Mouse (Mus musculus): ENCODE results near the gene Nucks1. TPM values are rescaled to one million over a fixed set of nuclear protein-coding genes. Genes with fewer than 3 reads are reported as not detected.

Gene Nucks1
- polyA plus RNA-seq, 1 experiment from 2014 or later: 19.1 TPM

DNA sequence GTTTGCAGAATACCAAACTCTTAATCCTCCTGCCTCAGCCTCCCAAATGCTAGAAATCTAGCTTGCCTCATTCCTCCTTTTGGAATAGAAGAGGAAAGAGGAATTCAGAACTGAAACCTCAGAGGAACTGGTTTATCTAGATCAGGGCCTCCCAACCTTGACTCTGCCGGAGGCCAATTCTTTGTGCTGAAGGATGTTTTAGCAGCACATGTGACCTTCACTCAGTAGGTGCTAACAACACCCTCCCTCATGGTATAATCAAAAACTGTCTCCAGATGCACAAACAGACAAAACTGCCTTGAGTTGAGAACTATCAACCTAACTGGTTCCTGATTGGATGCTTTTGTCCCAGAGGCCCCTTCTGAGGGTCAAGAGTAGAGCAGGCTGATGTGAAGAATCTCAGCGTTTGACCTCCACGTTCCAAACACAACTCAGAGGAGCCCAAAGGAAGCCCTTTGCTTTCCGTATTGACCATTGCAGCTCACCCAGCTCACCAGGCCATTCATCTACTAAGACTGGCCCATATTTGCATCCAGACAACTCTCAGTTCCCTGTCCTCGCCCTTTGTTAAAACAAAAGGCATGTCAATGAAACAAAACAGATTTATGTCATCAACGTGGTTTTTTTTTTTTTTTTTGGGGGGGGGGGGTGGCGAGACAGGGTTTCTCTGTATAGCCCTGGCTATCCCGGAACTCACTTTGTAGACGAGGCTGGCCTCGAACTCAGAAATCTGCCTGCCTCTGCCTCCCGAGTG is 36.3 kb downstream of the Nucks1 start:
- H3K27ac ChIP-seq (ENCODE audit: low read length): no peak overlapping the region
- WGBS: 74% methylated on average over 11 of the region's 11 CpGs
- ATAC-seq: no peak
- TF ChIP-seq EP300 (IDR thresholded peaks at IDR 0.05) (no peak), CTCF (IDR thresholded peaks at IDR 0.05) (no peak)
- DNase-seq (ENCODE audit: low spot score): no peak
- no peaks in the 10 kb centered on the region for H3K9me3 ChIP-seq (ENCODE audit: low read length)
- no peaks in the 10 kb centered on the region for H3K4me1 ChIP-seq (ENCODE audit: insufficient read depth, low read depth, low read length)
- H3K36me3 ChIP-seq (ENCODE audit: insufficient read depth, low read length): no peaks in the 10 kb centered on the region
- no peak overlapping the region for H3K9ac ChIP-seq (replicated peaks; ENCODE audit: low read depth)
- no peak overlapping the region for H3K4me3 ChIP-seq (ENCODE audit: low read depth, low read length)
- no peak overlapping the region for H3K4me2 ChIP-seq (replicated peaks; ENCODE audit: low read depth, low read length)
- H3K27me3 ChIP-seq (replicated peaks; ENCODE audit: insufficient read depth, low read length): no peaks in the 10 kb centered on the region

DNA sequence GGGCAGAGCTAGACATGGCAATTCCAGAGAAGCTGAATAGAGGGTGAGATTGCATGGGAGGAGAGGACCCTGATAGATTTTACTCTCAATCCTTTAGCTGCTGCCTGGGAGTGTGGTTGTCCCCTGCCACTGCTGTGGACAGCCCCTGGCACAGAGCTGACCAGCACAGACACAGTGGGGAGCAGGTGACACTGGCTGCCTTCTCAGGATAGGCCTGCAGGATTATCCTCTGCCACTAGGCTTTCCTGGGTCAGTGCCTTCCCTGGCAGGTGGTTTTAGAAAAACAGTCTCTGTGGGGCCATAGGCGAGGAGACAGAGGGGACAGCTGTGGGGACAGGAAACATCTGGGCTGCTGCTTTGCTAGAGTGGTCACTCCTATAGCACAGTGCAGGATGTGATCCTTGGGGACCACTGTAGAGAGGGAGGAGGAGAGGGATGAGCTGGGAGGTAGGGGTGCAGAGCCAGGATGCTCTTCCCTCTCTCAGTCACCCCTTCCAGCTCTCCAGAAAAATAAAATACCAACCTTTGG is 37.7 kb downstream of the Nucks1 start:
- peak; percentile 46; the same call in 1 of the 2 replicates for ATAC-seq
- WGBS: 21% methylated on average over 1 of the region's 1 CpGs

DNA sequence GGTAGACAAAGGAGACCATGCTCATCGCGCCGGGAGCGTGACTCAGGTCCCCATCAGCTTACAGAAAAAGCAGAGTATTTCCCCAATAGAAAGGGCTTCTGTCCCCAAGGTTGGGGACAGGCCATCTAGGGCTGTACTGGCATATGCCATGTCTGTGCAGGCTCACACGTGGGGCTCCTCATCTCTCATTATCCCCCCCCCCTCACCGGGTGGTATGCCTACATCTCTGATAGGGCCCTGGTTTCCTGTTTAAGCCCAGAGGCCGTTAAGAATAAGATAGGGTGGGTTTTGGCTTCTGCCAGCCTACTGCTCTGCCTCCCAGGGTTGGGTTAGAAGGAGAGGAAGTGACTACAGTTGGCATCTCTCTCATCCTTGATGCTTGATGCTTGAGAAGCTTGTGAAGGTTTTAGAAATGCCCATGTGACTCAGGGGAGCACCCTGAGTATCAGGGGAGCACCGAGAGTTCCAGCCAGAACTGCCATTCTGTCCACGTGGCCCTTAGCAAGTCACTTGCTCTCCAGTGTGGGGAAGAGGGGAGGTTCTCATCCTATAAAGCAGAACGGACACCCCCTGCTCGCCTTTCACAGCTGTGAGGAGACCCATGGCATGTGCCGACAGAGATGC is 44.0 kb downstream of the Nucks1 start:
- Histone ChIP-seq H3K9me3 (ENCODE audit: low read length) (no peaks in the 10 kb centered on the region), H3K27me3 (replicated peaks; ENCODE audit: insufficient read depth, low read length) (no peaks in the 10 kb centered on the region), H3K9ac (replicated peaks; ENCODE audit: low read depth) (no peak overlapping the region), H3K4me2 (replicated peaks; ENCODE audit: low read depth, low read length) (no peak overlapping the region), H3K27ac (ENCODE audit: low read length) (no peak overlapping the region), H3K36me3 (ENCODE audit: insufficient read depth, low read length) (no peaks in the 10 kb centered on the region), H3K4me3 (ENCODE audit: low read depth, low read length) (no peak overlapping the region), H3K4me1 (ENCODE audit: insufficient read depth, low read depth, low read length) (no peaks in the 10 kb centered on the region)
- ATAC-seq (no peak), DNase-seq (ENCODE audit: low spot score) (no peak)
- 76% methylated on average over 12 of the region's 12 CpGs for WGBS
- TF ChIP-seq EP300 (IDR thresholded peaks at IDR 0.05) (no peak), CTCF (IDR thresholded peaks at IDR 0.05) (no peak)

More for the DNA sequence above, 37.7 kb downstream of the Nucks1 start:
- no peak overlapping the region for H3K4me3 ChIP-seq (ENCODE audit: low read depth, low read length)
- no peak overlapping the region for H3K27ac ChIP-seq (ENCODE audit: low read length)
- H3K36me3 ChIP-seq (ENCODE audit: insufficient read depth, low read length): no peaks in the 10 kb centered on the region
- no peaks in the 10 kb centered on the region for H3K9me3 ChIP-seq (ENCODE audit: low read length)
- H3K9ac ChIP-seq (replicated peaks; ENCODE audit: low read depth): no peak overlapping the region
- TF ChIP-seq EP300 (IDR thresholded peaks at IDR 0.05) (no peak), CTCF (IDR thresholded peaks at IDR 0.05) (no peak)
- no peaks in the 10 kb centered on the region for H3K4me1 ChIP-seq (ENCODE audit: insufficient read depth, low read depth, low read length)
- H3K27me3 ChIP-seq (replicated peaks; ENCODE audit: insufficient read depth, low read length): no peaks in the 10 kb centered on the region
- H3K4me2 ChIP-seq (replicated peaks; ENCODE audit: low read depth, low read length): no peak overlapping the region
- no peak for DNase-seq (ENCODE audit: low spot score)

DNA sequence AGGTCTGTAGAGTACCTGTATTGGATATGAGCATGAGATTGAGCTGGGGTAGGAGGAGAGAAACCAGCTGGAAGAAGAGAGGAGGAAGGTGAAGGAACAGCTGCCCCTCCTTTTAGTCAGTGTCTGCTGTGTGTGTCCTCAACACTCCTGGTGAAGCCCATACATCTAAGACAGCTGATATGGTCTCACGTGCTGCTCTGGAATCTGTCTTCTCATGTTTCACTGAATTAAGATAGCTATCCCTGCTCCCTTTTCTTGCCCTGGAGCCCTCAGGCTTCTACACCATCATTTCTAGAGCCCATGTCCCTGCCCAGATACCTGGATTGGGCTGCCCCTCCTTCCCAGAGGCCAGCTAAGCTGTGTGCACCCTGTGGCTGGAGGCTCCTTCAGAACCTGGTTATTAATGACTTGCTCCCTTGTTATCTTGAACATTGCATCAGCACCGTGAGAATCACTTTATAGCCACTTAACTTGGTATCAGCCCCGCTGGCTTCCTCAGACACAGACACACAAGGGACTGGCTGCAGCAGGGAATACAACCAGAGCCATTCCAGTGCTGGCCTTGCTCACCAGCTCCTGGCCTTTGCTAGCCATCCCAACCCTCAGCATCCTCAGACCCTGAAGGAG is 44.9 kb downstream of the Nucks1 start:
- no peak overlapping the region for H3K4me3 ChIP-seq (ENCODE audit: low read depth, low read length)
- no peaks in the 10 kb centered on the region for H3K9me3 ChIP-seq (ENCODE audit: low read length)
- no peak overlapping the region for H3K9ac ChIP-seq (replicated peaks; ENCODE audit: low read depth)
- DNase-seq (ENCODE audit: low spot score) (no peak), ATAC-seq (no peak)
- no peak overlapping the region for H3K4me2 ChIP-seq (replicated peaks; ENCODE audit: low read depth, low read length)
- H3K27me3 ChIP-seq (replicated peaks; ENCODE audit: insufficient read depth, low read length): peaks cover 1% of the 10 kb centered on the region; the same call in 1 of the 2 replicates
- TF ChIP-seq CTCF (IDR thresholded peaks at IDR 0.05) (no peak), EP300 (IDR thresholded peaks at IDR 0.05) (no peak)
- H3K36me3 ChIP-seq (ENCODE audit: insufficient read depth, low read length): no peaks in the 10 kb centered on the region
- no peaks in the 10 kb centered on the region for H3K4me1 ChIP-seq (ENCODE audit: insufficient read depth, low read depth, low read length)
- no peak overlapping the region for H3K27ac ChIP-seq (ENCODE audit: low read length)
- 17% methylated on average over 3 of the region's 3 CpGs for WGBS

DNA sequence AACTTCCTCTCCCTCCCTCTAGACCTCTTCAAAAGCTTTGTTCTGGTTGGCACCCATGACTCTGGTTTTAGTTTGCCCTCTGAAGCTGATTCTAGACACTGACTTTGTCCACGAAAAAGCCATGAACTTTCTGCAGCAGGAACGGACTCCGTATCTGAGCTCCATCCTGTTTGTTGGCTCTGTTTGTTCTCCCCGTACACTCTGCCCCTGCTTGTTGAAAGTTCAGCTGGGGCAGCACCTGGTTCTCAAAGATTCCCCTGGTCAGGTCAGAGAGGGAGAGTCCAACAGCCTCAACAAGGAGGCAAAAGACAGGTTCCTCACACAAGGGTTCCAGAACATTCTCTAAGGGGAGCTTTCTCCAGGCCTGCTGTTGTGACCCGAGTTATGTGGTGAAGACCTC is 47.1 kb downstream of the Nucks1 start:
- Histone ChIP-seq H3K36me3 (ENCODE audit: insufficient read depth, low read length) (no peaks in the 10 kb centered on the region), H3K9me3 (ENCODE audit: low read length) (no peaks in the 10 kb centered on the region), H3K27ac (ENCODE audit: low read length) (no peak overlapping the region), H3K4me3 (ENCODE audit: low read depth, low read length) (no peak overlapping the region), H3K4me1 (ENCODE audit: insufficient read depth, low read depth, low read length) (no peaks in the 10 kb centered on the region), H3K27me3 (replicated peaks; ENCODE audit: insufficient read depth, low read length) (peaks cover 7% of the 10 kb centered on the region; the same call in 1 of the 2 replicates), H3K4me2 (replicated peaks; ENCODE audit: low read depth, low read length) (no peak overlapping the region), H3K9ac (replicated peaks; ENCODE audit: low read depth) (no peak overlapping the region)
- DNase-seq (ENCODE audit: low spot score): no peak
- TF ChIP-seq CTCF (IDR thresholded peaks at IDR 0.05): no peak
- no peak for TF ChIP-seq EP300 (IDR thresholded peaks at IDR 0.05)
- no peak for ATAC-seq
- 44% methylated on average over 5 of the region's 5 CpGs for WGBS

DNA sequence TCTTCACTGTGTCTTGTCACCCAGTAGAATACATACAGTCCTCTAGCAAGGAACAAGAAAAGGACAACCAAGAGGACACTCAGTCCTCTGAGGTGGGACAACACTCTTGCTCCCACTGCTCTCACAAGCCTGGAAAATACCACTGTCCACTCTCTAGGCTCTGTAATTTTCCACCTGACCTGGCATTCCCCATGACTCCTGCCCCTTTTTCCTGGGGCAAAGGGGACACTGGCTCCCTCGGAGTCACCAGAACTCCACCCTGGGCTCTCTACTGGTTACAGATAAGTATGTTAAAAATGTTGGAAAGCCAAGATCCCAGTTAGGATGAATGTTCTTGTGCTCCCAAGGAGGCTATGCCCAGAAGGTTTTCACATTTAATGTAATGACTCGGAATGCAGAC is 50.7 kb downstream of the Nucks1 start:
- H3K27ac ChIP-seq (ENCODE audit: low read length): no peak overlapping the region
- DNase-seq (ENCODE audit: low spot score): no peak
- no peak overlapping the region for H3K9ac ChIP-seq (replicated peaks; ENCODE audit: low read depth)
- H3K36me3 ChIP-seq (ENCODE audit: insufficient read depth, low read length): no peaks in the 10 kb centered on the region
- ATAC-seq: no peak
- TF ChIP-seq CTCF (IDR thresholded peaks at IDR 0.05): no peak
- no peak for TF ChIP-seq EP300 (IDR thresholded peaks at IDR 0.05)
- H3K4me1 ChIP-seq (ENCODE audit: insufficient read depth, low read depth, low read length): 0 out of 2 replicates have a peak, but pooled peaks cover 4% of the 10 kb centered on the region
- H3K4me3 ChIP-seq (ENCODE audit: low read depth, low read length): no peak overlapping the region
- peaks cover 22% of the 10 kb centered on the region; the same call in 1 of the 2 replicates for H3K27me3 ChIP-seq (replicated peaks; ENCODE audit: insufficient read depth, low read length)
- H3K9me3 ChIP-seq (ENCODE audit: low read length): no peaks in the 10 kb centered on the region
- H3K4me2 ChIP-seq (replicated peaks; ENCODE audit: low read depth, low read length): no peak overlapping the region
- WGBS: 46% methylated on average over 2 of the region's 2 CpGs

Data from lung, postnatal 0 days (tissue).